Mouse (Mus musculus): ENCODE measurements around the gene Bzw2.

GRCm38 (mm10) chr12:36065911-36066310 is 92.0 kb downstream of the Bzw2 start:
- no peak for TF ChIP-seq CTCF (IDR thresholded peaks at IDR 0.05; ENCODE audit: borderline replicate concordance, control insufficient read depth, extremely low read depth, insufficient read depth, low read length, poor library complexity)
- TF ChIP-seq POLR2A (IDR thresholded peaks at IDR 0.05; ENCODE audit: control insufficient read depth, extremely low read depth, insufficient read depth, low read length, poor library complexity), result no peak
